Comparison of ENCODE assay signal across 8 mouse cellular contexts in genomic region chr2:14048381-14048780, GRCm38 (mm10). TPM values are rescaled to one million over a fixed set of nuclear protein-coding genes. Genes with fewer than 3 reads are reported as not detected.
A peak's percentile ranks its signal among the peaks of the same experiment; 100 is the strongest.
DNase-seq lines count a peak whose midpoint lies in the region; ATAC-seq and TF ChIP-seq lines count a peak whose summit lies in the region.

No protein-coding gene starts in this region.

- TF ChIP-seq CTCF in embryonic fibroblast, embryonic 13.5 days (IDR thresholded peaks at IDR 0.05; ENCODE audit: borderline replicate concordance, insufficient read depth, low read length) = peak; percentile 25; the same call in 1 of the 2 replicates
- TF ChIP-seq CTCF in thymus, adult 2 months (IDR thresholded peaks at IDR 0.05; ENCODE audit: borderline replicate concordance, control insufficient read depth, extremely low read depth, insufficient read depth, low read length, poor library complexity) = no peak

- peak; percentile 69 for DNase-seq in ES-CJ7 (ENCODE audit: low read depth, low spot score)
- DNase-seq in brain, adult 2 months (ENCODE audit: low read depth, low spot score) = peak; percentile 95
- DNase-seq in heart, postnatal 10 days = peak; percentile 71 to 77
- peak; percentile 81 for DNase-seq in kidney, postnatal 10 days
- no peak for DNase-seq in liver, embryonic 11.5 days (ENCODE audit: low spot score)
- peak; percentile 40 for DNase-seq in neural tube, embryonic 10.5 days (ENCODE audit: extremely low spot score, low spot score)
- peak; percentile 63 for DNase-seq in thymus, adult 2 months

- no peaks in the 10 kb centered on the region for H3K36me3 ChIP-seq in liver, embryonic 11.5 days (ENCODE audit: control insufficient read depth, insufficient read depth, low read length)
- no peaks in the 10 kb centered on the region for H3K36me3 ChIP-seq in thymus, adult 2 months (ENCODE audit: control insufficient read depth, insufficient read depth, low read length)

- peak; percentile 69 for ATAC-seq in liver, embryonic 11.5 days (replicated peaks; ENCODE audit: low FRiP score)

- no peak for TF ChIP-seq POLR2A in embryonic fibroblast, embryonic 13.5 days (IDR thresholded peaks at IDR 0.05; ENCODE audit: low read depth, low read length)
- no peak for TF ChIP-seq POLR2A in thymus, adult 2 months (IDR thresholded peaks at IDR 0.05; ENCODE audit: control insufficient read depth, extremely low read depth, insufficient read depth, low read length, poor library complexity)

- no peak overlapping the region for H3K4me2 ChIP-seq in liver, embryonic 11.5 days

- no peaks in the 10 kb centered on the region for H3K9me3 ChIP-seq in liver, embryonic 11.5 days (ENCODE audit: control insufficient read depth, low read length)

- no peak overlapping the region for H3K9ac ChIP-seq in liver, embryonic 11.5 days (ENCODE audit: low read depth, low read length)

- H3K4me3 ChIP-seq in embryonic fibroblast, embryonic 13.5 days (ENCODE audit: insufficient read depth, low read length) = no peak overlapping the region
- H3K4me3 ChIP-seq in liver, embryonic 11.5 days (ENCODE audit: low read depth, low read length) = no peak overlapping the region
- no peak overlapping the region for H3K4me3 ChIP-seq in thymus, adult 2 months (ENCODE audit: control insufficient read depth, insufficient read depth, low read length)

- H3K27me3 ChIP-seq in liver, embryonic 11.5 days (replicated peaks; ENCODE audit: control insufficient read depth, insufficient read depth, low read length) = no peaks in the 10 kb centered on the region
- no peaks in the 10 kb centered on the region for H3K27me3 ChIP-seq in thymus, adult 2 months (ENCODE audit: control insufficient read depth, insufficient read depth, low read length)

- no peaks in the 10 kb centered on the region for H3K4me1 ChIP-seq in embryonic fibroblast, embryonic 13.5 days (ENCODE audit: control insufficient read depth, insufficient read depth, low read length)
- H3K4me1 ChIP-seq in liver, embryonic 11.5 days (replicated peaks; ENCODE audit: control insufficient read depth, insufficient read depth, low read length) = no peaks in the 10 kb centered on the region; the same call in none of the 2 replicates
- no peaks in the 10 kb centered on the region for H3K4me1 ChIP-seq in thymus, adult 2 months (replicated peaks; ENCODE audit: control insufficient read depth, insufficient read depth, low read length)

- H3K27ac ChIP-seq in embryonic fibroblast, embryonic 13.5 days (ENCODE audit: insufficient read depth, low read length) = no peak overlapping the region
- no peak overlapping the region for H3K27ac ChIP-seq in liver, embryonic 11.5 days (ENCODE audit: low read depth, low read length)
- H3K27ac ChIP-seq in thymus, adult 2 months (ENCODE audit: control insufficient read depth, insufficient read depth, low read length) = no peak overlapping the region

- intact Hi-C loops in heart, postnatal 10 days (cut with DNase I) = loop anchor here (1.0 to 5.0 kb wide), 4 partner anchors 98 to 771 kb away; no protein-coding TSS in a partner anchor

RNA-seq across cellular contexts. Expression of gene Hacd1, which starts 7.6 kb away (rescaled TPM):
- 71.4 and 82.9 TPM in 2 replicates for polyA plus RNA-seq in embryonic fibroblast, embryonic 13.5 days (2011; ENCODE audit: insufficient read length, low read depth, missing spikeins)
- 100 to 1,000 TPM; 214 TPM for total RNA-seq in heart, postnatal 10 days (2021)
- polyA plus RNA-seq in liver, embryonic 11.5 days (2014; fragmentation: Nextera tagmentation; extraction: Ambion mirVana) = 83.7 and 90.3 TPM in 2 replicates
- 20.7 and 24.2 TPM in 2 replicates for polyA plus RNA-seq in thymus, adult 2 months (2012; rRNA removed)

RNA-seq across cellular contexts. Expression of gene Stam, which starts 25.5 kb away (rescaled TPM):
- polyA plus RNA-seq in embryonic fibroblast, embryonic 13.5 days (2011; ENCODE audit: insufficient read length, low read depth, missing spikeins) = 80.4 and 89.7 TPM in 2 replicates
- 10 to 100 TPM; 37.7 to 40.5 TPM for total RNA-seq in heart, postnatal 10 days (2021)
- polyA plus RNA-seq in liver, embryonic 11.5 days (2014; fragmentation: Nextera tagmentation; extraction: Ambion mirVana) = 52.4 and 55.1 TPM in 2 replicates
- polyA plus RNA-seq in thymus, adult 2 months (2012; rRNA removed) = 18.7 and 21.1 TPM in 2 replicates
